Comparison of ENCODE assay signal across 9 mouse cellular contexts in genomic region chr1:39949205-39949604, GRCm38 (mm10). TPM values are rescaled to one million over a fixed set of nuclear protein-coding genes. Genes with fewer than 3 reads are reported as not detected.
A peak's percentile ranks its signal among the peaks of the same experiment; 100 is the strongest.
DNase-seq lines count a peak whose midpoint lies in the region; ATAC-seq lines count a peak whose summit lies in the region.
"Had no signal": no experiment of that assay in that cellular context is flagged by ENCODE, and none has a peak within 500 bp of the region (broad histone marks: within the 10 kb centered on the region; RNA-seq: fewer than 3 reads in every experiment).

No protein-coding gene starts in this region.

- ATAC-seq in forebrain, embryonic 16.5 days = no peak
- ATAC-seq in midbrain, embryonic 13.5 days = no peak
- ATAC-seq in midbrain, embryonic 11.5 days (ENCODE audit: low FRiP score) = no peak

- no peaks in the 10 kb centered on the region for H3K9me3 ChIP-seq in forebrain, embryonic 10.5 days
- no peaks in the 10 kb centered on the region for H3K9me3 ChIP-seq in forebrain, embryonic 16.5 days (ENCODE audit: control insufficient read depth, low read length)
- H3K9me3 ChIP-seq in midbrain, embryonic 13.5 days = no peaks in the 10 kb centered on the region
- no peaks in the 10 kb centered on the region for H3K9me3 ChIP-seq in midbrain, embryonic 11.5 days (ENCODE audit: control insufficient read depth, low read length)

- no peak overlapping the region for H3K9ac ChIP-seq in forebrain, embryonic 16.5 days (replicated peaks; ENCODE audit: low read depth, low read length)
- no peak overlapping the region for H3K9ac ChIP-seq in midbrain, embryonic 13.5 days (replicated peaks)
- H3K9ac ChIP-seq in midbrain, embryonic 11.5 days (ENCODE audit: low read length) = no peak overlapping the region

- no peak overlapping the region for H3K4me3 ChIP-seq in forebrain, embryonic 10.5 days
- no peak overlapping the region for H3K4me3 ChIP-seq in forebrain, embryonic 16.5 days (replicated peaks; ENCODE audit: low read length)
- no peak overlapping the region for H3K4me3 ChIP-seq in midbrain, embryonic 13.5 days (replicated peaks)
- no peak overlapping the region for H3K4me3 ChIP-seq in midbrain, embryonic 11.5 days (ENCODE audit: low read depth, low read length)

- DNase-seq in forebrain, embryonic 10.5 days (ENCODE audit: extremely low spot score, low spot score) = no peak
- no peak for DNase-seq in midbrain, embryonic 11.5 days (ENCODE audit: low spot score, missing footprints)
- peak; percentile 78 for DNase-seq in induced T-regulatory cell, adult 2 months (ENCODE audit: low read depth)
- DNase-seq in splenic B cell, adult 2 months (ENCODE audit: low read depth, low spot score) = peak; percentile 40
- DNase-seq in urinary bladder, postnatal 36 days (ENCODE audit: low spot score in 2 of 2) = no peak
- DNase-seq in cerebellum, adult 9-10 months = no peak
- DNase-seq: adrenal gland, adult 8-10 months had no signal

- H3K27me3 ChIP-seq in forebrain, embryonic 10.5 days (ENCODE audit: poor library complexity, severe bottlenecking) = no peaks in the 10 kb centered on the region
- H3K27me3 ChIP-seq in forebrain, embryonic 16.5 days (replicated peaks; ENCODE audit: control insufficient read depth, insufficient read depth, low read length) = no peaks in the 10 kb centered on the region
- H3K27me3 ChIP-seq in midbrain, embryonic 13.5 days = no peaks in the 10 kb centered on the region
- no peaks in the 10 kb centered on the region for H3K27me3 ChIP-seq in midbrain, embryonic 11.5 days (ENCODE audit: control insufficient read depth, insufficient read depth, low read length)
- H3K27me3 ChIP-seq in splenic B cell, adult 2 months (ENCODE audit: control insufficient read depth, insufficient read depth, low read length, poor library complexity, severe bottlenecking) = no peaks in the 10 kb centered on the region

- H3K4me1 ChIP-seq in forebrain, embryonic 10.5 days = peaks cover 92% of the 10 kb centered on the region
- H3K4me1 ChIP-seq in forebrain, embryonic 16.5 days (replicated peaks; ENCODE audit: control insufficient read depth, insufficient read depth, low read length) = peaks cover 81% of the 10 kb centered on the region
- peaks cover 96% of the 10 kb centered on the region for H3K4me1 ChIP-seq in midbrain, embryonic 13.5 days (replicated peaks)
- H3K4me1 ChIP-seq in midbrain, embryonic 11.5 days (ENCODE audit: control insufficient read depth, insufficient read depth, low read length) = peaks cover 51% of the 10 kb centered on the region

- 64% methylated on average over 5 of the region's 5 CpGs for WGBS in forebrain, embryonic 10.5 days
- WGBS in forebrain, embryonic 16.5 days = 36% methylated on average over 5 of the region's 5 CpGs
- WGBS in midbrain, embryonic 13.5 days = 55% methylated on average over 5 of the region's 5 CpGs
- 60% methylated on average over 5 of the region's 5 CpGs for WGBS in midbrain, embryonic 11.5 days

- no peak overlapping the region for H3K4me2 ChIP-seq in forebrain, embryonic 16.5 days (ENCODE audit: low read length)
- H3K4me2 ChIP-seq in midbrain, embryonic 13.5 days (replicated peaks) = no peak overlapping the region
- no peak overlapping the region for H3K4me2 ChIP-seq in midbrain, embryonic 11.5 days

- no peaks in the 10 kb centered on the region for H3K36me3 ChIP-seq in forebrain, embryonic 10.5 days (replicated peaks)
- H3K36me3 ChIP-seq in forebrain, embryonic 16.5 days (ENCODE audit: control insufficient read depth, insufficient read depth) = no peaks in the 10 kb centered on the region
- no peaks in the 10 kb centered on the region for H3K36me3 ChIP-seq in midbrain, embryonic 13.5 days
- H3K36me3 ChIP-seq in midbrain, embryonic 11.5 days (ENCODE audit: control insufficient read depth, insufficient read depth, low read length) = no peaks in the 10 kb centered on the region
- no peaks in the 10 kb centered on the region for H3K36me3 ChIP-seq in splenic B cell, adult 2 months (ENCODE audit: control insufficient read depth, insufficient read depth, low read length, poor library complexity, severe bottlenecking)

- peak overlapping the region; percentile 35; the same call in 1 of the 2 replicates for H3K27ac ChIP-seq in forebrain, embryonic 10.5 days
- H3K27ac ChIP-seq in forebrain, embryonic 16.5 days (ENCODE audit: low read length) = no peak overlapping the region
- H3K27ac ChIP-seq in midbrain, embryonic 13.5 days = peak overlapping the region; percentile 86; the same call in 1 of the 2 replicates
- H3K27ac ChIP-seq in midbrain, embryonic 11.5 days (ENCODE audit: low read depth, low read length) = no peak overlapping the region

RNA-seq across cellular contexts. Expression of gene Map4k4, which starts 48.5 kb away (rescaled TPM):
- polyA plus RNA-seq in forebrain, embryonic 10.5 days (2016; fragmentation: Nextera tagmentation; extraction: Ambion mirVana) = 28.3 and 31.0 TPM in 2 replicates
- 38.5 and 49.5 TPM in 2 replicates for polyA plus RNA-seq in forebrain, embryonic 16.5 days (2015; fragmentation: Nextera tagmentation; extraction: Ambion mirVana)
- 49.0 and 58.2 TPM in 2 replicates for polyA plus RNA-seq in midbrain, embryonic 13.5 days (2015; fragmentation: Nextera tagmentation; extraction: Ambion mirVana)
- 30.7 and 33.7 TPM in 2 replicates for polyA plus RNA-seq in midbrain, embryonic 11.5 days (2014; fragmentation: Nextera tagmentation; extraction: Ambion mirVana)

Comparison
In these comparisons a context has a peak if more than half of its experiments do, and no peak if none do; other contexts are left out.
1. H3K27ac ChIP-seq: peak in forebrain, embryonic 10.5 days (single experiment) and midbrain, embryonic 13.5 days (single experiment); none in forebrain, embryonic 16.5 days (single experiment) and midbrain, embryonic 11.5 days (single experiment).
2. DNase-seq: peak in induced T-regulatory cell, adult 2 months (single experiment) and splenic B cell, adult 2 months (single experiment); none in forebrain, embryonic 10.5 days (single experiment), midbrain, embryonic 11.5 days (single experiment), urinary bladder, postnatal 36 days (0 of 2) and cerebellum, adult 9-10 months (single experiment).